Mouse (Mus musculus) cerebellum, adult 11 months (tissue): ENCODE measurements around the gene Gm20767.
"Not testable (repeated sequence)": the region's sequence is repeated elsewhere in the genome, so short reads cannot be mapped to it uniquely, and the experiment has no call there.

Experiments
- DNase-seq: peaks from one replicate; pipeline ENCODE4 v3.0.0; 2022

Gene Gm20767

DNA sequence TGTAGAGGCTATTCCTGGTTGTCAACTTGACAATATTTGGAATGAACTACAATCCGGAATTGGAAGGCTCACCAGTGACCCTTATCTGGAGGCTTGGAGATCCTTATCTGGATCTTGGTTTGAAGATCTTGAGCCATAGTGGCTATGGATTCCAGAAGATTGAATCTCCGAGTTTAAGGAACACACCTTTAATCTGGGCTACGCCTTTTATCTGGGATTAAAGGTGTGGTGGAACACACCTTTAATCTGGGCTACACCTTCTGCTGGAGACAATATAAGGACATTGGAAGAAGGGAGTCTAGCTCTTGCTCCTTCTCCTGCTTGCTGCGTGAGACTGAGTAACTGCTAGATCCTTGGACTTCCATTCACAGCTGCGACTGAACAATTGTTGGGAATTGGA lies at the start of gene Gm20767:
Gm20767 (plus strand) TSS at position 301 of the 400 bp plus-strand sequence.
- not testable (repeated sequence) for DNase-seq

DNA sequence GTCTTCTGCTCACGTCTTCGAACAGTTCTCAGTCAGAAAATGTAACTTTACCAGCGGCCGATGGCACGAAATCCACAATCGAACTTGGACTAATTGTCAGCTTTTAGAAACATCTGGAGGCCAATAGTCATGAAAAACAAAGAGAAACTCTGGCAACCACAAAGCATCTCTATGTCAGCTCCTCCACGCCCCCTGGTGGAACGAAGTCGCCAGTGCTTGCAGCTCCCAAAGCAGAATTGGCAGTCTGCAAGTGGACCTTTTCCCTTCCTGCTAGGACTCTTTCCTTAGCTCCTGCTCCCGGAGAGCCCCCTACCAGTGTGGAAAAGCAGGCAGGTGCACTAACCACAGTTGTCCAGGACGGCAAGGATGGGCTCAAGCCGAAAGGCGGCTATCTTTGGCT lies 47.1 kb upstream of the Gm20767 start:
- DNase-seq, result not testable (repeated sequence)

DNA sequence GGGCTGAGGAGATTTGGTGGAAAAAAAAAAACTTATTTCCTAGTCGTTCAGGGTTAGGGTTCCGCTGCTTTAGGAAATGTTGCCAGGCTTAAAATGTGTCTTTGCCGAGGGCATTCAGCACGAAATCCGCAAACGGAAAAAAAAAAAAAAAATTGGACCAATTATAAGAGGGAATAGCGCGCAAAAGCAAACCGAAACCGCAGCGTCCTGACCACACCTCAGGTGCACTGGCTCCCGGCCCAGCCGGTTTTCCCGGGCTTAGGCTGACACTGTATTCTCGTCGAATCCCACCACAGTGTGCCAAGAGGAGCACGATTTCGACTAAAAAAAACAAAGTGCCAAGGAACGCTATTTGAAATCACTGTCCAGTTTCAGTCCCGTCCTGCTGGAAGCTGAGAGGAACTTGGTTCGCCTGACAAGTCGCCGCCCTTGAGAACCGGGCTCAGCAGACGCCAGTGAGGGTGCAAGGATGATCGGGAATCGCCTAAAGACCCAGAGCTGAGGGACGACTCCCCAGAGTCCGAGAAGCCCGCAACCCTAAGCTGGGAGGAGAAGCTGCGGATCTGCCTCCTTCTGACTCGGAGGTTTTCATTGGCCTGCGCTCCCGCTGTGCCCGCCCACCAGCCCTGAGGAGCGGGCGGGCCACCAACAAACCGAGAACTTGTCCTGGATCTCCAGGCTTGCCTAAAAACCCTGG lies 43.7 kb upstream of the Gm20767 start:
- not testable (repeated sequence) for DNase-seq

DNA sequence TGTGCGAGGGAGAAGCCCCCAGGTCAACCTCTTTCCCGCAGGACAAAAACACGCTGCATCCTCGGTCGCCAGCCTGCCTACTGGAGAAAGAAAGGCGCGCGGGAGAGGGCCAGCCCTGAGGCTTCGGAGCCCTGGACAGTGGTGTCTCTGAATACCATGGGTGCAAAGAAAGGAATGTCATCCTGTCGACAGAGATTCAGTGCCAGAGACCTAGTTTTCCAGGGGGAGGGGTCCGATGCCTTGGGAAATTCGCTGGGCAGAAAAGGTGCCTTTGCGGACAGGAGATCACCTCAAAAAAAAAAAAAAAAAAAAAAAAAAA lies 43.1 kb upstream of the Gm20767 start:
- DNase-seq, result not testable (repeated sequence)

DNA sequence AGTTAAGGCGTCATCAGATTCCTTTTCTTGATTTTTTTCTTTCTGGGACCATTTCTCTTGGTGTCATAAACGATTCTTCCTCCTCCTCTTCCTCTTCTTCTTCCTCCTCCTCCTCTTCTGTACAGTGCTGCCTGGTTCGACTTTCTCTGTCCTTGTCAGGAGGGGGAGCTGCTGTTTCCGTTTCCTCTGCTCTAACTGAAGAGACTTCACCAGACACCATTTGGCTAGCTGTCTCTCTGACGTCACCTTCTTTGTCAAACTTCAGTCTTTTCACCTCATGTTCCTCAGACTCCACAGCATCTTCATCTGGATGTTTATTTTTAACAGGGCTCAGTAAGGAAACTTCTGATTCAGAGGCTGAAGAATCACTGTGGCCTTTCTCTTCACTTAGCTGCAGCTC lies 40.7 kb upstream of the Gm20767 start:
- DNase-seq, result not testable (repeated sequence)

DNA sequence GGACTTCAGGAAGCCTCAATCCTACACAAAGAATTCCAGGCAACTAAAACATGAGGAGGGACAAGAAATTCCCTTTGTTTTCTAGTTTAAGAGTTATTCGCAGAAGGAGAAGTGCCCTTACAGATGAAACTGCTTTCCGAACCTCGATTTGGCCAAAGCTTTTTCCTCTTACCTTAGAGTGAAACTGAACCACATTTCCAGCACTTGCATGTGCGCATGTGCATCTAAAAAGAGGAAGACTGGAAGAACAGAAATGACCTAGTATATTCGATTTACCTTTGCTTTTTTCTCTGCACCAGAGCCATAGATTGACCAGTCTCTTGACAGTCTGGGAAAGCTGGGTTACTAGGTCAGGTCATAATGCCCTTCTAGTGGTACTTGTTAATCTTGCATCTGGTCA lies 33.5 kb upstream of the Gm20767 start:
- DNase-seq, result not testable (repeated sequence)

DNA sequence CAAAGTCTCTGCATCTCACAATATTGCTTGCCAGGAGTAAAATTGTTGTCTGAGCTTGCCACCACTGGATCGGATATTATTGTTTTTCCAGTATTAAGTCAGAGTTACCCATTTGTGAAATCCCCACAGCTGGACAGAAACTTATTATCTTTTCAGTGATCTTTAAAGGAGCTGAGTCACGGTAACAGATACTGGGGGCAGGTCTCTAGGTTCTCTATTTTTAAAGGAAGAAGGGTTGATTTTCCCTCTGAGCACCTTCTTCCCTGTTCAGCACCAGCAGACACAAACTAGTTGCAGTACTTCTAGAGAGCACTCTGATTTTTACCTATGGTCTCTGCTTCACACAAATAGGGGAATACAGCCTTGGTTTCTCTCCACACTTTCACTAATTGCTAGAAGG lies 33.0 kb upstream of the Gm20767 start:
- DNase-seq, result not testable (repeated sequence)

DNA sequence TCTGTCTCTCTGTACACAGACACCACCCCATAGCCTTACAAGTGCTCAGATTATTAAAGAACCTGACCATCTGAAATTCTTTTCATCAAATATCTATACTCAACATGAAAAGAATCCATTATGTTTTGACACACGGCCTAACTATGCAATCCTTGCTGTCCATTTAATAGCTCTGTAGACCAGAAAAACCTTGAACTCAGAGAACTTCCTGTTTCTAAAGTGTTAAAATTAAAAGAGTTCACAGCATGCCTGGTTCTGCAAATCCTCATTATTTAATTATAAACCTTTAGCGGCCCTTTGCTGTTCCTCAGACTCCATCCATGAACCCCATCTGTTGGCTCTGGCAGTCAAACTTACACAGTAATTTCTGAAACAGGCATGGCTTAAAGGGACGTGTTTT lies 2.3 kb downstream of the Gm20767 start:
- DNase-seq, result not testable (repeated sequence)

GRCm38 (mm10) chr13:120149660-120150407 lies 9.8 kb downstream of the Gm20767 start:
- not testable (repeated sequence) for DNase-seq

DNA sequence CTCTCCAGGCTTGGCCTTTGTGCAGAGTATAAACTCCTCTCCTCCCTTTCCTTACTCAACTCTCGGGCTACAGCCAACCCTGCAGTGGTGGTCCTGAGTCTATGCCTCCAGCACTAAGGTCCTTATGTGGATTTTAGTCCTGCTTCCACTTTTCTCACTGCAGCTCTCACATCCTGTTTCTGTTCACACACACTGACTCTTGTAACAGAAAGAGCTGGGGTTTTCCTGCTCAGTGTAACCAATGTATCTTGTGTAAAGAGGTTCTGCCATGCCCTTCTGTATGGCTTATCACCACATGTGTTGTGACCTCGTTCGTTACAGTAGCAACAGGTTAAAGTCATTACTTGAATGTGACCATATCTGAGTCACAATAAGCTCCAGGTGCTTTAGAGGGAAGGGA lies 10.5 kb downstream of the Gm20767 start:
- not testable (repeated sequence) for DNase-seq

DNA sequence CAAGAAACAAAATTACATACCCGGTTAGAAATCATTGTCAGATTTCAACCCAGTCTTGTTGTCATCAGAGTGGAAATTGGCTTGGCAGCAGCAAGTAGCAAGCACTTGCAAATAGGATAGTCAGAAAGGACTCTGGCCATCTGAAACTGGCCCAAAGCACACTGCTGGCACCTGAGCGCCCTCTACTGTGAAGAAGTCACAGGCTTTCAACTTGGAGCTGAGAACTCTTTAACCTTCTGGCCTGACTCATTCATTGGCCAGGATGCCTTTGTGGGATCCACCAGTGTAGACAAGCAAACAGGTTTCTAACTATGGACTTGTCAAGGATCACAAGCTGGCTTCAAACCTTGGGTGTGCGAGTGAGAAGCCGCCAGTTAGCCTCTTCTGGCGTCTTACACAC lies 28.3 kb downstream of the Gm20767 start:
- DNase-seq, result not testable (repeated sequence)

- not testable (repeated sequence) for DNase-seq
Observed at GRCm38 (mm10) chr13:120172133-120172532, 32.1 kb downstream of the Gm20767 start, which contains the start of gene Gm21818. TSS of gene Gm21818 (plus strand) at chr13:120172433.

DNA sequence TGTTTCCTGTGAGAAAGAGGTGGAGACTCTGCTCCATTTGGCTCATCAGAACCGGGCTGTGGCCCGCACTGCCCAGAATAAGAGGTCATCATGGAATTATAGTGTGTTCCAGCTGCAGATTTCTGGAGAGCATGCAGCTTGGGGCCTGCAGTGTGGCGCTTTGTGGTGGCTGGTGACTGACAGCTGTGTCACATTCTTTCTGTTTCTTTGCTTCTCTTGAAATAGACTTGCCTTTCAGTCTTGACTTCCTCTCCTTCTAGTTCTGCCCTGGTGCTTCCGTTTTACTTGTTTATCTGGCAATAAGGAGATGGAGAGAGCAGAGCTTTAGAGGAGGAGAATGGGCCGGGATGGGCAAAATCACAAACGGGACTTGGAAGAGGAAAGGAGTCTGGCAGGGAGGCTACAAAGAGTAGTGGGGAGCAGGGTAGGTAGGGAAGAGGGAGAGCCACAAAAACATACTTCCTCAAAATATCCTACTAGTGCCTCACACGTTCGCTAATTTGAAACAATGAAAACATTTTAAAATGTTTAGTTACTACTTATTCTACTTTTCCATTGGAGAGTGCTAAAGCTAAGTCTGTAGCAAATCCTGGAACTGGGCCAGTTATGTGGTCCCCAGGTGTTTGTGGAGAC lies 56.3 kb downstream of the Gm20767 start:
- DNase-seq, result not testable (repeated sequence)
